Mouse (Mus musculus) gastrocnemius, adult 8-10 months (tissue): ENCODE measurements at regions not wholly inside any gene's neighbourhood (a gene's known extent, or its start where the extent isn't known, plus 50 kb on each side); places are given as distances from the start of the nearest gene placed in this dataset.

Experiments used
- DNase-seq, 2 experiments: peaks; one replicate each; pipeline ENCODE4 v3.0.0; 2022; ENCODE audit warnings: low spot score in 2 of 2

DNA sequence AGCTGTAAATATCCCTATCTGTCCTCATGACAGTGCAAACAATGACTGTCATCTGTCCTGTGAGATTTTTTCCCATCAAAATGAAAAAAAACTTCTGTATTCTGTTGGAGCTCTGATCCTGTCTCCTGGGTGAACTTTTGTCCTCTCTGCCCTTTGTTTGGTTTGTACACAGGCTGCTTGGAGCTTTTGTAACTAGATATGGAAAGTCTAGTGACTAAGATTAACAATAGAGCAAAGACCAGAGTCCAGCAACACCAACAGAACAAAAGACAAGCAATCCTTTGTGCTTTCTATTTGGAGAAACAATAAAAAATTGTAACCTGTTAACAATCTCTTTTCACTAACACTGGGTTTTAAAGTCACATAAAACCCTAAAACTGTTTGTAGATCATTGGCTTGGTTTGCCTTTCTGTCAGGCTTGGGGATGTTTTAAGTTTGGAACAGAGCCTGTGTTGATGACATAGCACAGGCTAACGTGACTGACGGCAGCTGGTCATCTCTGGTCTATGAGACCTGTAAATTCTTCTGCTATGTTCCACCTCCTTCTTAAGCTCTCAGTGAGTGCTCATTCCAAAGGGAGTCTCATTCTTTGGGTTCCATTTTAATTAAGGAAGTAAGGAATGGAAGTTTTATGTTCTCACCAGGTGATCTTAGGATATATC, 219.8 kb downstream of the Gm9733 start:
- DNase-seq: no peak

DNA sequence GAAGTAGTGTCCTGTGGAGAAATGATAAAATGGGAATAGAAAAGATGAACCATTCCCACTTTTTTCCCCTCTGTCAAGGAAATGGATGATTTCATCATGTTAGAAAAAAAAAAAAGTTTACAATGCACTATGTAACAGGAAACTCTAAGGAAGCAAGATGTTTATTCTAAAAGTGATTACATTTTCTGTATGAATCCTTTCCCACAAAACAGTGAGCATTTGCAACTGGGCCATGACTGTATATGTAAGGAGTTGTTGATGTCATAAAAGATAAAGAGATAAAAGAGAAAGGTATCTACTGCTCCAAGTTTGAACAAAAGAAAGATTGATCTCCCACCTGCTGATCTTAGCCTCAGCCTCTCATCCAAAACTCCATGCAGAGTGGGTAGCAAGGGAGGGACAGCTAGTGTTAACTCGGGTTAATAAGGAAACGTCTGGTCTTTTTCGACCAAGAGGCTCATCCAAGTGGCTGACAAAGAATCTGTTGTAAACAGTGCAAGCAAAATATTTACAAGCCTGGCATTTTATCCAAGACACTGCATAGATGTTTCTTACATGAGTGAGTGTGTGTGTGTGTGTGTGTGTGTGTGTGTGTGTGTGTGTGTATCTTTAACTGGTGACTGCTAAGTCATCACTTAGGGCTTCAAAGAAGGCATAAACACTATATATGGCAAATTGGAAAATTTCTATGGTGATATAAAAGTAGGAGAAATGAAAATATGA, 213.3 kb downstream of the Gm9733 start:
- DNase-seq: no peak

DNA sequence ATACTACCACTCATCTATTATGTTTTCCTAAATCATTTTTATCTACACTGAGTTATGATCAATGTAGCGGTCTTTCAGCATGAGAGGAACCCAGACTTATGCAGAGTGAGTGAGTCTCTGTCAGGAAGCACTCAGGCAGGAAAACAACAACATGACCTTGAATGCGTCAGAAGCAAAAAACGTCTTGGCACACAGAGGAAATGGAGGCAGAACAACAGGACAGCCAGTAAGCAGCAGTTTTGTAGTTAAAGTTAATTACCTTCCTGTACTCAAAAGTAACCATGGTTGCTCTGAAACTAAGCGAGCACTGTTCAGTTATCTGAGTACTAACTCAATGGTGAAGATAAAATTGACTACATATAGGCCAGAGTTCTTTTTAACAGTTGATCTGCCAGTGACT, 205.4 kb downstream of the Gm9733 start:
- no peak for DNase-seq

DNA sequence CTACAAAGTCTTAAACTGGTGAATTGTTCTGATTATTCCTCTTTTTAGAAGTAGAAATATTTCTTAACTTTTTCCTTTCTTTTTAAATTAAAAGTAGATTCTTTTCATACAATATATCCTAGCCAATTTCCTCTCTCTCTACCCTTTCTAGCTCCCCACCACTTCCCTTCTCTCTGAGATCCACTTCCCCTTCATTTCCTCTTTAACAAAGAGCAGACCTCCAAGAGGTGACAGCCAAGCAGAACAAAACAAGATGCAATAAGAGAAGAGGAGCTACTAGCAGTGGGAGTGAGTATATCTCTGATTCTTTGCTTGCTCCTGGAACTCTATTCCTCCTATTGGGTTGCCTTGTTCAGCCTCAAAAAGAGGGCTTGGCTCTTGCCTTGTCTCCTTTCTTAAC, 203.7 kb downstream of the Gm9733 start:
- DNase-seq: no peak

DNA sequence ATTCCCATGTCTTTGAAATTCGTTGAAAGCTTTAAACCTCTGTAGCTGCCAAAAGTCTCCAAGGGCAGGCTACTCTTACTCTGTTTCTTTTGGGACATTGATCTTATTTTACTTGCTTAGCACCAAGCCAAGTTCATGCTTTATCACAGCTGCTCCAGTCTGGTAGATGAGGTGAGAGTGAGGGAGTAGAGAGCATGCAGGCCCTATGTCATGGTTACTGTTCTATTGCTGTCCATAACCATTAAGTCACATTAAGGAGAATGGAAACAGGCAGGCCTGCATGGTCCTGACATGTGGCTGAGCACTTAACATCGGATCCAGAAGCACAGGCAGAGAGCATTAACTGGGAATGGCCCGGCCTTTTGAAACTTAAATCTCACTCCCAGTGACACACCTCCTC, 203.1 kb downstream of the Gm9733 start:
- no peak for DNase-seq

DNA sequence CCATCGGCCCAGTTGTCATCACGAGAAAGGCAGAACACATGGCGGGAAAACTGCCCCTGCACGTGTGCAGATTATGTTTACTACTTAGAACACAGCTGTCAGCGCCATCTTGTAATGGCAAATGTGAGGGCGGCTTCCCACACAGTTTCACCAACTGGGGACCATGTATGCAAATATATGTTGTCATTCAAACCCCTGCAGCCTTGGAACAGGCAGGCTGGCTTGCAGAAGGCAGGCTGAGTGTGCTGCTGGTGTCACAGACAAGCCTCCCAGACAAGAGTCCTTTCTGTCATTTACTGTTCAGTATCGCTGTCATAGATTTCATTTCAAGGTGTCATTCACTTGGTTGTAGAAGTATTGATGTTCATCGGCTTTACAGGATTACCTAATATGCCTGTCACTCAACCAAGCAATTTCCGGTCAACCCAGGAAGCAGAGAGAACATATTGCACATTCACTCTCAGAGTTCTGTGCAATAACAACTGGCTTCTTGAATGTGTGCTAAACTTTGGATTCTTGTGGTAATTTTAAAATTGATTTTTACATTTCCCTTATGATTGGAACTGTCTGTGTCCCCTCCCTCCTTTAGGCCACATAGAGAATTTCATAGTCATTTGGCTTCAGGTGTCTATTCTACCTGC, 202.3 kb downstream of the Gm9733 start:
- DNase-seq: no peak

DNA sequence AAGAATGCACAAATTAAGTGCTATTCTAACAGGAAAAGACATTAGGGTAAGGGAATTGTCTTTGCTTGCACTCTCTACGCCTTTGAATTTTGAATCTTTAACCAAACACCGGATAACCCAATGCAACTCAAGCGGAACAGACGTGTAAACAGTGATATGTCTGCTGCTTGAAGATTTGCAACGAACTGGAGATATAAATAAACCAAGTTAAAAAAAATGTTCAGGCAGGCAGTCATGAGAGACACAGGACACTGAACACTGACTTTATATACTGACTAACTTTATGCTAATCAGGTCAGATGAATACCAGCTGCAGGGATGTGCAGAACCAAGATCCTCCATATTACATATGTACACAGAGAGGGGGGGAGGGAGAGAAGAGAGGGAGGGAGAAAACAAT, 200.0 kb downstream of the Gm9733 start:
- no peak for DNase-seq

DNA sequence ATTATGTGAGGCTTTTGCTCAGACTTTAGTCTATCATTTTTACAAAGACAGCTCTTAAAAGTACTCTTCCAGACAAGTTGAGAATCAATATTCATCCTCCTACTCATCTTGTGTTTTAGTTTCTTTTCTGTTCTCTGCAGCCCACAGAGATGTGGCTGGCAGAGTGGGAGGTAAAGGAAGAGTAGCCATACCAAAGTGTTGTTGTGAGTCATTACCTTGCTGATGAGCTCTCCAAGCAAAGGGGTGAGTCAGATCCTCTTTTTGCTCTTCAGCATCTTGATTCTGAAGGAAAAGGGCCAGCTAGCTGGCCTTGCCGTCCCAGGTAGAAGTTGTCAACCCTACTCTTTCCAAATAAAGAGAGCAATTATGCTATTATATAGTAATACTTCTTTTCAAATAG, 192.6 kb downstream of the Gm9733 start:
- no peak for DNase-seq

DNA sequence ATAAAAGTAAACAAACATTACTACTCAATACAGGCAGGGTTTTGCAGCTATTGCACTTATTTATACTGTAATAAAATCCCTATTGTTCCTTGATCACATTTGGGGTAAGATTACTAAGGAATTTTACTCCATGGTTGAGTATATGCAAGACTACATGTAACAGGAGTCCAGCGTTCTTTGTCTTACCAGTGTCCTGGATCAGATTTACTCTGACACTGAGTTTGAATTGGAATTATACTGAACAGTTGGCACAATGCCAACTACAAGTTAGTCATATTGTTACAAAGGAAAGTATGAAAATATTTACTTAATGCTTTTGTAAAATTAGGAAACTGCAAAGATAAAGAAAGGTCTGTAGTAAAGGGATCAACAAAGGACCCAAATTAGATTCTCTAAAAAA, 178.4 kb downstream of the Gm9733 start:
- DNase-seq: no peak

DNA sequence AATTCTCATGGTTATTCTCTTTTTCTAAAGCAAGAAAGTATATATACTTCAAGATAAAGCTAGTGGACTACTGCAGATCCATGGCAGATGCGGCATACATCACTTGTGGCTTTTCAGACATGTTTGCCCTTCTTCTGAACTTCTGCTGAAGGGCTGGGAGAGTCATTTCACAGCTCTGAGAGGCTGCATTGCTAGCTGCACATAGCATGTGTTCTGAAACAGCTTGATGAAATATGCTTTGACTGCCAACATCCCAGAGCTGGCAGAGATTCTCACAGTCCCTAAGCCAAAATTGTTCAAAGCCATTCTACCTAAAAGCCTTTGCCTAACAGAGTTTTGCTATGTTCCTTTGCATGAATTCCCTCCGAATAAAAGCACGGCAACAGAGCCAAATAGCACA, 177.9 kb downstream of the Gm9733 start:
- DNase-seq: no peak

DNA sequence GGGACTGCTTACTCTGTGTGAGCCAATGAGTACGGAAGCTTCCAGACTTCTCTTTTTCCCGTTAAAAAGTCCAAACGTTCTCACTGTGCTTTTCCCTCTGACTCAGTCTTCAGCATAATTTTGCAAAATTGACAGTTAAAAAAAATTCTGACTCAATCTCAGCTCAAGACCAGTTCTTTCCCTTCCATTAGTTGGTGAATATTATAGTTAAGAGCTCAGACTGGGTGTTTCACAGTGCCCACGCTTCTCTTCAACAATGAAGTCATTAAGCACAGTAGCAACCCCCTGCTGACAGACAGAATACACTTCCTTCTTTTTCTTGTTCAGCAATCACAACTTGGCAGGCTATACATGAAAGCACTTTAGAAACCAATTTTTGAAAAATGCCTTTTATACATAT, 175.4 kb downstream of the Gm9733 start:
- DNase-seq: no peak

DNA sequence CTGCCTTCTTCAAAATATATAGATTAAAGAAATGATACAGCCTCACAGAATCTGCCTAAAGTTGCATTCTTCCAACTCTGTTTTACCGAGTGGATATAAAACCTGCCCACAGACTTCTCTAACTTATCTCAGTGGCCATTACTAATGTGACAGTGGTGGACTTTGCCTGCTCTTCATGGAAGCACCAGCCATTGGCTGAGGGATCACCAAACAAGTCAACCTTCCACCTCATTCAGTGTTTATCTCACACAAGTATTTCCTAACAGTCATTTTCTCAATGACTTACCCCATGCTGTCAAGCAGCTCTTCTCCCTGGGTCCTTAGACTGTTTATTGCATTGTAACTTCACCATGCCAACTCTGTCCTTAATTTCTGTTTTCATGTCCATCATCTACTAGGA, 174.3 kb downstream of the Gm9733 start:
- DNase-seq: no peak

DNA sequence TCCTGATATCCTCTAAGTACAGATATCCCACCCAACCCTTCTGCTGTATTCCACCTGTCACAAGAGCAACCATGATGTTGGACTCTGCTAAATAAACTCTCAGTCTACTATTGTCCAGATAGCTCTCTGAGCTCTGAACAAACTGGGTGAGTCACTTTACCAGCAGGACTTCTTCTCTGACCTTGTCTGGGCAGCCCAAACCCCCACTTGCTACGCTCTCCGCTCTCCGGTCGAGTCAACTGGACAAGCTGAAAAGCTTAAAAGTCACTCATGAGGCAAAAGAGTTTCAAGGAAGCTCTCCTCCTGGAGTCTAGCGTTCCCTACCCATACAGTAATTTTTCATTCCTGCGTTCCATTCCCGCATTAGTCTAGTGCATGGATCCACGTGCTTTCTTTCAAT, 173.2 kb downstream of the Gm9733 start:
- no peak for DNase-seq

DNA sequence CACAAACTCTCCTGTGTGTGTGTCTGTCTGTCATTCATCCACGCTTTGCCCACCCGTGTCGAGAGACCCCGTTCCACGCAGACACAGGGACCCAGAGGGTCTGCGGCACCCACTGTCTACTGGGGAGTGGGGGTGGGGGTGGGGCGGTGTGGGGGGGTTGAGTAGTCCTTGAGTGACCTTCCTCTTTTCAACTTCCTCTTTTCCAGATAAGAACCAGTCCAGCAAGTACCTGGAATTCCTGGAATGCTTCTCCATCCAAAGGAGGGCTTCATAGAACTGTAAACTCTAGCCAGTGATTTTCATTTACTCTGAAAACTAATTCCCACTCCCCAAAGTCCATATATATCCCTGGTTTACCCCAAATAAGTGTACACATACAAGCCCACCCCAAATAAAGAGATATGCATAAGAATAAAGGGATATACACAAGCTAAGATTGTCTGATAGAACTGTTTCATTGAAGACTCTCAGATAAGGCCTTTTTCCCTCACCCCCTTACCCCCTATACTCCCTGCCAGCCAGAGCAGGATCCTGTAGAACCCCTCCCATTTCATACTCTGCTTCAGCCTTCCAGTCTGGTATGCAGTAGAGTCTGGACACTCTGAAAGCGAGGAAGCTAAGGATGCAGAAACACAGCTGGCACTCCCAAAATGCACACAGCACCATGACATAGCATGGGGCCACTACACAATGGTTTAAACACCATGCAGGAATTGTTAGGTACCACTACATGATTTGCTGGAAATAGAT, 172.0 kb downstream of the Gm9733 start:
- no peak for DNase-seq

DNA sequence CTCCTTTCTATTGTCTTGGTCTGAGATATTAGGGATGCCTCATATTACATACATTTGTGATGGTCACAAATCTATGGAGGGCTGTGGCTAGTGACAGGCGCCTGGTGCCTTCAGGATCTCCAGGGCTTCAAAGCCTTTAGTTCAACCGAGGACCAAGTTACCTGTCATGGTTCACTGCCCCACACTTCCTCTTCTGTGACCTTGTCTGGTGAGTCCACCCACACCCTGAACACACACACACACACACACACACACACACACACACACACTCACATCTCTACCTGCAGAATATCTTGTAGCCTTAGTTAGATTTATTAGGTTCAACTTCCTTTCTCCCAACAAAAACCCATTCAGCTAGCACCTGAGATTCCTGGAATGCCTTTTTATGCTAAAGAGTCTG, 156.3 kb downstream of the Gm9733 start:
- no peak for DNase-seq

DNA sequence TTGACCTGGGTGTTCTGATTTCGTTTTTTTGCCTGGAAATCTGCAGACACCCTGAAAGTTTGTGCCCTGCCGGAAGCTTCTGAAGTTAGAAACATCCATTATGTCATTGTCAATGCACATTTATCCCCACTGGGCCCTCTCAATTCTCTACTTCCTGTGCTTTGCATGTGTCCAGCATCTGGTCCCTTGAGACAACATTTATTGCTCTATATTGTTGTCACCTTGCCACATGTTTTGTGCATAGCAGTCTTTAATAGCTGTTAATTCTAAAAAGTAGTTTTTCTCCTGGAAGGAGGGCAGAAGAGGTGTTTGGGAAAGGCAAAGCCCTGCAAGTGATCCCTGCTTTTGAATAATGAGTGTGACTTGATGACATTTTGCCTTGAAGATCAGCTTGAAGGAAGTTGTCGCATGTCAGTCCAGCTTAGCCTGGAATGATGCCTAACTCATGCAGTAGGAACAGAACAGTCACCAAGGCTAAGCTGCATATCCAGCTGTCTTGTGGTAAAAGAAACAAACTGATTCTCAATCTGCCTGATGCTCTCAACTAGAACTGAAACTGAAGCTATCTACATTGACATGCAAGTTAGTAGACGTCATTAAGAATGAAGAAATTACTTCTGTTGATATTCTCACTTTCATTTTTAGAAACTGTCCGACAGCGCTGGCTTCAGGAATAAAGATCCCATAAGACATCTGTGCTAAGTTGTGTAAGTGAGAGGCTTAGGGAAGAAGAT, 152.9 kb downstream of the Gm9733 start:
- no peak for DNase-seq

DNA sequence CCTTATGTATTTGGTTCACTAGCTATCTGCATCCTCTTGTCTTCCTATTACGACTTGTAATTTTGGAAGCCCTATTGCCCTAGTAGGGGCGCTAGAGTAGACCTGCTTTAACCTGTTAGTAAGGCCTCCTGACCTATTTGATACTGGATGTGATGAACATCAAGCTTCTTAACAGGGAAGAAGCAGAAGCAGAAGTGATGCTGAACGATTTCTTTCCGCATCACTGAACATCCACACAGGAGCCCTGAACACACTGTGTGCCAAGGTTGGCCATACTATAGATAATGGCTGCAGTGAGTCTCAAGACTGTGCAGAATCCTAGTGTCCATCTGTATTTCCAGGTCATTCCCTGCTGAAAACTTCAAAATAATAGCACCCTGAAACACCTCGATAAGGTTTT, 151.0 kb downstream of the Gm9733 start:
- DNase-seq: no peak

DNA sequence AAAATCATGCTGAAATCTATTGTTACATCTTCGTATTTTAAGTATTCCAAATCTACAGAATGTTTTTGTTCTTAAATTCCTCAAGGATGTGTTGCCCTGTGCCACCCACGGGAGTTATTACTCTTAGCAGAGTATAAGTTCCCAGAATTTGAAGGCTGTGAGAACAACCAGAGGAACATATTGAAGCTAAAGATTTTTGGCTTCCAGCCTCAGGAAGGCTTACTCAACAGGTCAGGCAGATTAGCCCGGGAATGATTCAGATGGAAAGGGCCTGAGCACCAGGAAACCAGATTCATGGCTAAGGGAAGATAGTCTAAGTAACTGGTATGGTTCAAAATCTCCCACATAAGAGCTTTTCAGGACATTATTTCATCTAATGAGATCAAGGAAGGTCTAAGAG, 145.4 kb downstream of the Gm9733 start:
- no peak for DNase-seq

DNA sequence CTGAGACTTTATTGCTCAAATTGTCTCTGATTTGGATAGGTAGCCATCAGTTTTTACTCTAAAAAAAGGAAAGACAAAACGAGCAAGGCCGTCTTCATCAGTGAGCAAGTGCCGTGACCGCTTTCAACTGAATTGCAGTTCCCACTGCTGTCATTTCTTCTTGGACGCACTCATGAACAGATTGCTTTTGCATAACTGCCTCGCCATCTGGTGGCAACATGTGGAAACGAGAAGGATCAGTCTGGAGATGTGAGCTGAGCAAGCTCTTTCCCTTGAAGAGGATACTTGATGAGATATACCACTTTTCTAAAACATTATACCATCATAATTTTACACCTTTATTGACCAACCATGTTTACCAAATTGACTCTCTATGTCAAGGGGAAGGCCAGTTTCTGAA, 137.7 kb downstream of the Gm9733 start:
- DNase-seq: peak; percentile 26 to 35

DNA sequence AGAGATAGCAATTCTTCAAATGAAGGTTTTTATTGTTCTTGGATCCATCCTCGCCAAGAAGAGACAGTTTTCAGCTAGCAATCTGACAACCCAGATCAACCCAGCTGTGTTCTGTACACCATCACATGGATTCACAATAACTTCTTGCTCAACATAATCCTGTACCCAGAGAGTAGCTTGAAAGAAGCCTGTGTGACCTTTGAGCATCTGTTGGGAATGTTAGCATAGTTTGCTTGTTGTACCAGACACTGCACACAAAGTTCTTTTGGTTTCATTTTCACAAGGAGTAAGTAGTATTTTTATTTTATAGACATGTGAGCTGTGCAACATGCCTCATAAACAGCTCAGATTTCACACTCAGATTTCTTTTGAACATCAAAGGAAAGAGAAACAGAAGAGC, 136.0 kb downstream of the Gm9733 start:
- DNase-seq: no peak

DNA sequence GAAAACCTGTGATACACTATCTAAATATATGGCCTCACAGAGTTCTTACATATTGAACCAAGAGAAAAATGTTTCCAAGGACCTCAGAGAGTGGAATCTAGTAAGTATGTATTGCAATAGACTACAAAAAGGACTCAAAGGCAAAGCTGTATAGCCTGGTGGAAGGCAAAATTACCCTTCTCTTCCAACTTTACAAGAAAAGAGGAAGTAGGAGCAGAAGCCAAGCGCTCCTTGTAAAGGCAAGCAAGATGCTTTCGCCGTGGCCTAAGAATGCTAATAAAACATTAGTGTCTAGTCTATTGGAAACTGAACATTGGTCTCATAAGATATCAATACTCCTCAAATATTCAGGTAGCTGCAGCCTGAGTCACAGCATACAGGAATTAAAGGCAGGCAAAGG, 134.0 kb downstream of the Gm9733 start:
- no peak for DNase-seq

DNA sequence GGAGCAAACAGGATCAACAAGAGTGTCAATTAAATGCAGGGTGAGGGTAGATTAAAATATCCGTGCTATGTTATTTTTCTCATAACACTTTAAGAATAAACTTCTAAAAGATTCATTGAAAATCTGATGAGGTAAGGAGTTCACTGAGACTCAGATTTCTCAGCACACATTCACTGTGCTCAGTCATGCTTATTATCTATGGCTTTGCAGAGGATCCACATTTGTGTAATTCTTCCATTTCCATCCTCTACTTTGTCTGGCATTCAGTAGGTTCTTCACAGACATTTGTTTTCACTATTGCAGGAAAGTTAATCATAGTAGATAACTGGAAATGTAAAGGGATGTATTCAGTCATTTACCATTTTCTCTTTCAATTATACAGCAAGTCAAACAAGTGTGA, 131.8 kb downstream of the Gm9733 start:
- no peak for DNase-seq
